Mouse (Mus musculus) spleen, adult 2 months (tissue): ENCODE data around the gene Psmd4. TPM values are rescaled to one million over a fixed set of nuclear protein-coding genes. Genes with fewer than 3 reads are reported as not detected.
A peak's percentile ranks its signal among the peaks of the same experiment; 100 is the strongest.
"Not testable (repeated sequence)": the region's sequence is repeated elsewhere in the genome, so short reads cannot be mapped to it uniquely, and the experiment has no call there.

Experiments used
- DNase-seq, 2 experiments: peaks; one replicate each; pipeline versions ENCODE4 v3.0.0 to v3.0.0-alpha.2; 2012 to 2021; ENCODE audit warnings: low spot score in 2 of 2, low read depth in 1 of 2
- H3K27ac ChIP-seq: fragments of 200-500 bp; 2 replicates; pipeline ENCODE4 v1.5.1; 2012; ENCODE audit warnings: low read length, inconsistent platforms; ENCODE audit not compliant: insufficient read depth
- H3K27me3 ChIP-seq: fragments of 200-500 bp; 2 replicates; pipeline ENCODE4 v1.6.1; 2012; ENCODE audit warnings: mild to moderate bottlenecking, moderate library complexity, low read length, inconsistent platforms; ENCODE audit not compliant: control insufficient read depth, insufficient read depth
- H3K36me3 ChIP-seq: fragments of 200-500 bp; 2 replicates; pipeline ENCODE4 v1.6.1; 2012; ENCODE audit warnings: mild to moderate bottlenecking, low read length, inconsistent platforms; ENCODE audit not compliant: control insufficient read depth, insufficient read depth
- H3K4me1 ChIP-seq: fragments of 200-500 bp; 2 replicates; pipeline ENCODE4 v1.6.1; 2011; ENCODE audit warnings: inconsistent platforms; ENCODE audit not compliant: control insufficient read depth, insufficient read depth, insufficient read length
- H3K4me3 ChIP-seq: fragments of 200-500 bp; 2 replicates; pipeline ENCODE4 v1.5.1; 2011; ENCODE audit warnings: mild to moderate bottlenecking, inconsistent platforms; ENCODE audit not compliant: insufficient read depth, insufficient read length; ENCODE audit errors: extremely low read depth
- CTCF ChIP-seq: fragments of 200-500 bp; IDR thresholded peaks from 2 replicates; pipeline ENCODE4 v1.5.1; 2011; ENCODE audit warnings: mild to moderate bottlenecking, inconsistent platforms; ENCODE audit not compliant: insufficient read depth, insufficient read length, insufficient replicate concordance; ENCODE audit errors: extremely low read depth
- POLR2A ChIP-seq: fragments of 200-500 bp; IDR thresholded peaks from 2 replicates; pipeline ENCODE4 v1.6.1; 2011; ENCODE audit warnings: low read depth, low read length, inconsistent platforms
- WGBS: fragments of 180-500 bp; shearing (Covaris S2); methylation state at CpG from one replicate; pipeline ENCODE4 v1.1.7; 2018; 5-methylcytosine and 5-hydroxymethylcytosine counted together
- polyA plus RNA-seq: library from polyadenylated mRNA; depleted of rRNA; stranded (reverse); fragments of >200 nt; gene quantifications from 2 replicates; pipeline ENCODE4 v1.2.3, GENCODE M21; 2012

Gene Psmd4
- polyA plus RNA-seq, 1 experiment: 90.5 TPM

DNA sequence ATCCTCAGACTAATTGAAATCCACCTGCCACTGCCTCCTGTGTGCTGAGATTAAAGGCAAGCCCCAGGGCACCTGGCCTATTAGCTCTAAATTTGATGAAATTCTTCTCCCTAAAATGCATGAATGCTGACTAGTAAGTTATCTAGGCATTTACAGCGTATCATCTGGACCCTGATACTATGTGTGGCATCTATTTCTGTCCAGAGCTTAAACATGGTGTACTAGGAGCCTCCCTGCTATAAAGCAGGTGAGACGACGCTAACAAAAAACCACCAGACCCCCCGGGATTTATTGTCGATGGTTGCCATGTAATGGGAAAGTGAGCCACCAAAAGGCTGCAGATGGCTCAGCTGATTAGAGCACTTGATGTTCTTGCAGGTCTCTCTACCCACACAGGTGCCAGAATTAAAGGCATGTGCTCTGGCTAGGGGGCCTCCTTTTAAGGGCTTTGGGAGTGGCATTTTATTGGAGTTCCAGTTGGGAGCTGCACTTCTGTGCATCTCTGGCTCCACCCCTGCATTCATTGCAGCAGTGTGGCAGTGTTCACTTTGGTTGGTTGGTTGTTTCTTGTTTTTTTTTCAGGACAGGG, 15.3 kb downstream of the Psmd4 start:
- 43% methylated on average over 5 of the region's 5 CpGs for WGBS
- DNase-seq: no peak
- Histone ChIP-seq H3K27ac (no peak overlapping the region), H3K4me3 (no peak overlapping the region), H3K27me3 (no peaks in the 10 kb centered on the region), H3K4me1 (peaks cover 2% of the 10 kb centered on the region; the same call in 1 of the 2 replicates), H3K36me3 (peaks cover 4% of the 10 kb centered on the region; the same call in 1 of the 2 replicates)
- no peak for TF ChIP-seq POLR2A
- TF ChIP-seq CTCF: no peak

DNA sequence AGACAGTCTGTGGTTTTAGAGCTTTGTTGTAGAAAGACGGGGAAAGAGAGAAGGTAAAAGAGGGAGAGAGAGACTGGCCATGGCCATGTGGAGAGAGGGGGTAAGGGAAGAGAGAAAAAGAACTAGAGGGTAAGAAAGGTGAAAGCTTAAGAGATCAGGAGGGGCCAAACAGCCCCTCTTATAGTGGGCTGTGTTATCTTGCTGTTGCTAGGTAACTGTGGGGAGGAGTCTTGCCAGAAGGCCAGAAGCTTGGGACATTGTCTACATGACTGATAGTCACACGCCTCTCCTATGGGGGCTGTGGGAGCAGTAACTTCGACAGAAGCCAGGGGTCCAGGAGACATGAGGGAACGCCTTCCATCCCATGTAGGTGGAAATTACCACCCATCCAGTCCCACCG, 17.2 kb downstream of the Psmd4 start:
- no peak for TF ChIP-seq POLR2A
- no peak for TF ChIP-seq CTCF
- Histone ChIP-seq H3K27ac (no peak overlapping the region), H3K4me1 (peaks cover 2% of the 10 kb centered on the region; the same call in 1 of the 2 replicates), H3K36me3 (no peaks in the 10 kb centered on the region), H3K27me3 (no peaks in the 10 kb centered on the region), H3K4me3 (no peak overlapping the region)
- no peak for DNase-seq
- 83% methylated on average over 5 of the region's 5 CpGs for WGBS

DNA sequence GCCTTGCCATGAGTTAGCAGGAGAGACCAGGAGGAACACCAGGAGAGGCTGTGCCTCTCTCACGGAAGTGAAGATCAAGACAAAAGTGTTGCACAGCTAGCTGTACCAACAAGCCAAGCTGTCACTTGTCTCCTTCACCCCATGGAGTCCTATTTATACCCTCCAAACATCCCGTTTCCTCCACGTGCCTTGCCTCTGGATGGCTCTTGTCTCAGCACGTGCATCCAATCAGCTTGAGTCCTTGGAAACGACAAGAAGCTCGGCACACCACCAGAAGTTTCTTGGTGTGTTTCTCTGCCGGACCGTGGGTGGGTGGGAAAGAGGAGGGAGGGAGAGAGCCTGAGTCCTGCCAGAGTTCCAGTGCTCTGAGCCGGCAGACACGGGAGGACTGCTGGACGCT, 17.9 kb downstream of the Psmd4 start:
- TF ChIP-seq POLR2A: no peak
- TF ChIP-seq CTCF: no peak
- no peaks in the 10 kb centered on the region for H3K27me3 ChIP-seq
- no peak for DNase-seq
- no peak overlapping the region for H3K4me3 ChIP-seq
- no peak overlapping the region for H3K27ac ChIP-seq
- WGBS: 81% methylated on average over 11 of the region's 11 CpGs
- peaks cover 2% of the 10 kb centered on the region; the same call in 1 of the 2 replicates for H3K4me1 ChIP-seq
- no peaks in the 10 kb centered on the region for H3K36me3 ChIP-seq

DNA sequence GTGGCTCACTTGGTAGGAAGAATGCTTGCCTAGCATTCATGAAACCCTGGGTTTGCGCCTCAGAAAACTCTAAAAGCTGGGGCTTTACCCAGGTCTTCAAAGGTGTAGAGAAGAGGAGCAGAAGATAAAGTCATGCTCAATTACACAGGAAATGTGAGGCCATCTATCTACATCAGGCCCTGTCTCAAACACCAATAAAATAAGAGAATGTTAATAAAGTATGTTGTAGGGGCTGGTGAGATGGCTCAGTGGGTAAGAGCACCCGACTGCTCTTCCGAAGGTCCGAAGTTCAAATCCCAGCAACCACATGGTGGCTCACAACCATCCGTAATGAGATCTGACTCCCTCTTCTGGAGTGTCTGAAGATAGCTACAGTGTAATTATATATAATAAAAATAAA, 21.5 kb downstream of the Psmd4 start:
- H3K4me1 ChIP-seq, H3K4me3 ChIP-seq, H3K27me3 ChIP-seq, H3K36me3 ChIP-seq, H3K27ac ChIP-seq, DNase-seq: not testable (repeated sequence)
- 90% methylated on average over 5 of the region's 5 CpGs for WGBS

DNA sequence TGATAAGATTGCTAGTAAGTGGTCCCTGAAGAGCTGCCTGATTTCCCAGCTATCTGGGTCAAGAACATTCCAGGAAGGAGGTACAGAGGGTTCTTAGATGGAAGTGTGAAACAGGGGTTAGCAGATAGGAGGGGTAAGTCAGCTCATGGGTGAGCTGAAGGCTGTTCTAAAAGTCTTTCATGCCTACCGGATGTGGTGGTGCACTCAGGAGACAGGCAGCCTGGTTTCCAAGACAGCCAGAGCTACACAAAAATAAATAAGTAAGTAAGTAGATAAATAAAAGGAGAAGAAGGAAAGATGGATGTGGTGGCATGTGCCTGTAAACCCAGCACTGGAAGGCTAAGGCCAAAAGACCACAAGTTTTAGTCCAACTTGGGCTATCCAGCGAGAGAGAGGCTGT, 23.7 kb downstream of the Psmd4 start:
- Histone ChIP-seq H3K27me3 (no peaks in the 10 kb centered on the region), H3K27ac (no peak overlapping the region), H3K4me3 (no peak overlapping the region), H3K36me3 (no peaks in the 10 kb centered on the region), H3K4me1 (peaks cover 12% of the 10 kb centered on the region; the same call in 1 of the 2 replicates)
- peak in 1 of 2 experiments; percentile 23 for DNase-seq
- 89% methylated on average over 2 of the region's 2 CpGs for WGBS
- TF ChIP-seq CTCF (no peak), POLR2A (no peak)

DNA sequence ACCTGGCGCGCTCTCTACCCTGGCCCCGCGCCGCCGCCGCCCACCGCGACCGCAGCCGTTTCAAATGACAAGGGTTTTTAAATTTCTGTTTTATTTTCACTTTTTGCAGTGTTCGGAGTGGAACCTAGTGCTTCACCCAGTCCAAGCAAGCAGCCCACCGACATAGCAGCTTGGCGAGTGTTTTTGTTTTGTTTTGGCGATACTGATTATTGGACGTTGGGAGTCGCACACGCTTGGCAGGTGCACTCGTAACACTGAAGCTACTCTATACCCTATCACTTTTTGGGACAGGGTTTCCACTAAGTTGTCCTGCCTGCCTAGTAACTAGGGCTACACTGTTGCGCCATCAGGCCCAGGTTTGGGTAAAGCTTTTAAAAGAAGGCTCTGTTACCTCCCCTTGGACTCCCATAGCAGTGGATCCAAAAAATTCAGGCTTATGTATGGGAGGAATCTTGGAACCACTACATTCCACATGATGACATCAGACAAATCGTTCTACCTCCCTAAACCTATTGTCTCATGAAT, 25.8 kb downstream of the Psmd4 start:
- WGBS: 5% methylated on average over 21 of the region's 21 CpGs
- Histone ChIP-seq H3K27ac (peak overlapping the region; percentile 98), H3K27me3 (no peaks in the 10 kb centered on the region), H3K36me3 (peaks cover under 1% of the 10 kb centered on the region; the same call in 1 of the 2 replicates), H3K4me1 (peaks cover 14% of the 10 kb centered on the region; the same call in 1 of the 2 replicates), H3K4me3 (peak overlapping the region; percentile 78)
- DNase-seq: no peak
- TF ChIP-seq POLR2A (no peak), CTCF (no peak)

DNA sequence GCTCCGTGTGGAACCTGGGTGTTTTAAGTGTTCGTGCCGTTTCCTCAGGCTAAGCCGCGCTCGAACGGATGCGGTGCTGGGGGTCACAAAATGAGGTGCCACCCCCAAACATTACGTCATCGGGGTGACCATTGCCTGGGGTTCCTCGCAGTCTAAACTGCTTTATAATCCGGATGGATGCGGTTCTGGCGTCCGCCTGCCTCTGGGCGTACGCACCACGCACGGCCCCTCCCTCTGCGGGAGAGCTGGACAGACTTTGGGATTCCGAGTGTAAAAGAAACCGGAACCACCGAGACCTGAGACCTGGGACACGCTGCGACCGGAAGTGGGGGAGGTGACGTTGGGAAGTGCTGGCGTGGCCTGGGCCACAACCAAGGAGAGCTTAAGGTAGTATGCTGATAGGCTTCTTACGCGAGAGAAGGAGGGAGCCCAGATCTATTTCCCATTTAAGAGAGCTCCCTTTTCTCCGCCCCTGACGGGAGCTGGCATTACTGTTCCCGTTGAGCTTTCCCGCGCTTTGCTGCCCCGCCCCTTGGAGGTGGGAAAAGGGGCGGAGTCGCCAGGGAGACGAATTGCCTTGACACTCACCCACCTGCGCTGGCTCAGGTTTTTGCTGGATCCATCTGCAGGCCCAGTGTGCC, 26.4 kb downstream of the Psmd4 start:
- no peak for TF ChIP-seq CTCF
- TF ChIP-seq POLR2A: no peak; the same call in 1 of the 2 replicates
- WGBS: under 1% methylated on average over 40 of the region's 40 CpGs
- H3K4me1 ChIP-seq: peaks cover 14% of the 10 kb centered on the region; the same call in 1 of the 2 replicates

More for the DNA sequence above, 26.4 kb downstream of the Psmd4 start:
- Histone ChIP-seq H3K4me3 (peak overlapping the region; percentile 78), H3K27ac (peak overlapping the region; percentile 98), H3K27me3 (no peaks in the 10 kb centered on the region), H3K36me3 (peaks cover 6% of the 10 kb centered on the region)
- peak; percentile 81 to 88 for DNase-seq
